Mouse (Mus musculus) splenic B cell, adult 2 months (primary cell): Measurements from ENCODE around the gene Ago3.

Experiments used
- DNase-seq: peaks from one replicate; pipeline ENCODE4 v3.0.0-alpha.2; 2011; ENCODE audit warnings: low read depth, low spot score
- H3K27me3 ChIP-seq: 2 replicates; pipeline ENCODE4 v1.6.1; 2012; ENCODE audit warnings: mild to moderate bottlenecking, low read length, moderate library complexity, mixed read lengths; ENCODE audit not compliant: control insufficient read depth, poor library complexity, insufficient read depth, severe bottlenecking
- H3K36me3 ChIP-seq: 2 replicates; pipeline ENCODE4 v1.6.1; 2012; ENCODE audit warnings: mild to moderate bottlenecking, low read length, moderate library complexity, mixed read lengths; ENCODE audit not compliant: control insufficient read depth, poor library complexity, insufficient read depth, severe bottlenecking

The Ago3 gene

GRCm38 (mm10) chr4:126287302-126287995 is 141.9 kb downstream of the Ago3 start:
- DNase-seq, result no peak
- H3K36me3 ChIP-seq, result no peaks in the 10 kb centered on the region
- H3K27me3 ChIP-seq, result 0 out of 2 replicates have a peak, but pooled peaks cover 2% of the 10 kb centered on the region

- Histone ChIP-seq H3K36me3 (no peaks in the 10 kb centered on the region), H3K27me3 (0 out of 2 replicates have a peak, but pooled peaks cover 2% of the 10 kb centered on the region)
- DNase-seq, result no peak
Measured at GRCm38 (mm10) chr4:126286492-126286891, 142.9 kb downstream of the Ago3 start, which contains the start of gene Col8a2. Gene Col8a2, plus strand, starts transcription at chr4:126286793.

GRCm38 (mm10) chr4:126283582-126283981 is 145.8 kb downstream of the Ago3 start:
- Histone ChIP-seq H3K36me3 (no peaks in the 10 kb centered on the region), H3K27me3 (0 out of 2 replicates have a peak, but pooled peaks cover 2% of the 10 kb centered on the region)
- DNase-seq, result no peak

- DNase-seq, result no peak
- Histone ChIP-seq H3K36me3 (no peaks in the 10 kb centered on the region), H3K27me3 (0 out of 2 replicates have a peak, but pooled peaks cover 2% of the 10 kb centered on the region)
Measured at GRCm38 (mm10) chr4:126281706-126282105, 147.7 kb downstream of the Ago3 start.
